Mouse (Mus musculus): ENCODE measurements around the gene Gm11114.

Gm11114 gene

GRCm38 (mm10) chr9:85357154-85357860 lies 44.7 kb downstream of the Gm11114 start:
- DNase-seq (ENCODE audit: low spot score in 2 of 2): no peak

Measured in thymus, postnatal 10 days (tissue).